Comparison of ENCODE assay signal across 9 mouse cellular contexts in the genomic region with DNA sequence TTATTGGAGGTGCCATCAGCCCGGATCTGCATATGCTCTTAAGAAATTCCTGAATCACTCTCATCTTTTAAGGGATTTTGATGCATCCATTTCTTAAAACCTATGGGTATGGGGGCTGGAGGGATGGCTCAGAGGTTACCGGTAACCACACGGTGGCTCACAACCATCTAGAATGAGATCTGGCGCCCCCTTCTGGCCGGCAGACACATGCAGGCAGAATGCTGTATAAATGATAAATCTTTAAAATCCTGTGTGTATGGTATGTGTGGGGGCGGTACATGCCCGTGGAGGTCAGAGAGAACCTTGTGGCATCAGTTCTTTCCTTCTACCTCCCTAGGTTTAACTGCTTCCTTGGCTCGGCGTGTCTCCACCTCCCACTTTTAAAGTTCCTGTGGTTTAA. TPM values are rescaled to one million over a fixed set of nuclear protein-coding genes. Genes with fewer than 3 reads are reported as not detected.
DNase-seq lines count a peak whose midpoint lies in the region; ATAC-seq and TF ChIP-seq lines count a peak whose summit lies in the region.
"Had no signal": no experiment of that assay in that cellular context is flagged by ENCODE, and none has a peak within 500 bp of the region (broad histone marks: within the 10 kb centered on the region; RNA-seq: fewer than 3 reads in every experiment).

No protein-coding gene starts in this region.

- TF ChIP-seq CTCF in Patski (IDR thresholded peaks at IDR 0.05), result peak; percentile 93
- peak; percentile 90 for TF ChIP-seq CTCF in liver, embryonic 14.5 days (IDR thresholded peaks at IDR 0.05; ENCODE audit: low read depth)

- intact Hi-C loops in heart, postnatal 36 days (cut with DNase I), result loop anchor here (5.0 kb wide), 1 partner anchor 82 kb away; no protein-coding TSS in a partner anchor

- no peak overlapping the region for H3K9ac ChIP-seq in liver, embryonic 14.5 days (replicated peaks)

- 11% methylated on average over 9 of the region's 9 CpGs for WGBS in liver, embryonic 14.5 days (ENCODE audit: insufficient replicate concordance)

- no peak overlapping the region for H3K27ac ChIP-seq in liver, embryonic 14.5 days

- peak; percentile 44 for ATAC-seq in Patski
- no peak for ATAC-seq in liver, embryonic 14.5 days (ENCODE audit: insufficient read depth)

- no peaks in the 10 kb centered on the region for H3K9me3 ChIP-seq in liver, embryonic 14.5 days (ENCODE audit: control insufficient read depth, low read length)
- H3K9me3 ChIP-seq: megakaryocyte, embryonic 14.5 days had no signal

- H3K4me1 ChIP-seq in liver, embryonic 14.5 days (replicated peaks; ENCODE audit: control insufficient read depth in 2 of 2, insufficient read depth in 2 of 2, low read length in 1 of 2), result 0 out of 4 replicates have a peak, but pooled peaks cover 0 to 3% of the 10 kb centered on the region in 2 experiments

- POLR2A ChIA-PET in Patski (lab: Charles Lee), result no interaction called here

- CTCF ChIA-PET in Patski (lab: Charles Lee), result no interaction called here

- in situ Hi-C loops in Patski (cut with MboI; ENCODE audit: low pct_unique_long_range_greater_than_20kb), result no loop called here

- peak; percentile 32 to 61 for DNase-seq in kidney, adult 8-10 months
- no peak for DNase-seq in kidney, adult 11 months
- no peak for DNase-seq in Patski (ENCODE audit: low read depth, low spot score)
- DNase-seq in cerebellum, postnatal 14 days, result peak; percentile 81 to 91
- peak; percentile 60 to 76 for DNase-seq in heart, postnatal 36 days
- peak in 2 of 3 experiments; percentile 33 to 40 for DNase-seq in liver, embryonic 14.5 days (ENCODE audit: low read depth in 3 of 3, low spot score in 3 of 3)
- DNase-seq in retina, postnatal 7 days (ENCODE audit: low read depth, low spot score), result peak; percentile 42
- peak; percentile 74 for DNase-seq in urinary bladder, postnatal 14 days (ENCODE audit: low spot score)

- H3K4me3 ChIP-seq in liver, embryonic 14.5 days (ENCODE audit: insufficient read depth in 1 of 2, low read depth in 2 of 2, low read length in 2 of 2), result no peak overlapping the region
- H3K4me3 ChIP-seq: megakaryocyte, embryonic 14.5 days had no signal

- no peaks in the 10 kb centered on the region for H3K27me3 ChIP-seq in Patski
- H3K27me3 ChIP-seq in liver, embryonic 14.5 days (ENCODE audit: control insufficient read depth, insufficient read depth, low read length), result no peaks in the 10 kb centered on the region; the same call in 1 of the 2 replicates

- TF ChIP-seq EP300 in liver, embryonic 14.5 days (IDR thresholded peaks at IDR 0.05; ENCODE audit: low read depth), result no peak

- no peaks in the 10 kb centered on the region for H3K36me3 ChIP-seq in liver, embryonic 14.5 days (replicated peaks; ENCODE audit: control insufficient read depth, insufficient read depth, low read depth)

- H3K4me2 ChIP-seq in liver, embryonic 14.5 days (ENCODE audit: low read depth), result no peak overlapping the region

RNA-seq across cellular contexts. Expression of gene Ccdc65, which starts 2.4 kb away (rescaled TPM):
- polyA plus RNA-seq in Patski (2021), result 7.6 TPM
- total RNA-seq in heart, postnatal 36 days (2021), result under 1 TPM; 0.33 to 0.42 TPM
- 0.01 TPM in 1 of 2 replicates, not detected in the other for polyA plus RNA-seq in liver, embryonic 14.5 days (2012; rRNA removed)
- not detected in 2 replicates for polyA plus RNA-seq in liver, embryonic 14.5 days (2014; fragmentation: Nextera tagmentation; extraction: Ambion mirVana)

RNA-seq across cellular contexts. Expression of gene Fkbp11, which starts 17.6 kb away (rescaled TPM):
- 0.41 TPM for polyA plus RNA-seq in Patski (2021)
- 1 to 10 TPM; 6.2 to 6.7 TPM for total RNA-seq in heart, postnatal 36 days (2021)
- 61.1 and 70.1 TPM in 2 replicates for polyA plus RNA-seq in liver, embryonic 14.5 days (2012; rRNA removed)
- polyA plus RNA-seq in liver, embryonic 14.5 days (2014; fragmentation: Nextera tagmentation; extraction: Ambion mirVana), result 119 and 123 TPM in 2 replicates

RNA-seq across cellular contexts. Expression of gene Rnd1, which starts 33.2 kb away (rescaled TPM):
- polyA plus RNA-seq in Patski (2021), result 14.8 TPM
- 1 to 10 TPM; 1.1 to 1.4 TPM for total RNA-seq in heart, postnatal 36 days (2021)
- polyA plus RNA-seq in liver, embryonic 14.5 days (2012; rRNA removed), result 0.25 and 0.67 TPM in 2 replicates
- 0.24 and 0.63 TPM in 2 replicates for polyA plus RNA-seq in liver, embryonic 14.5 days (2014; fragmentation: Nextera tagmentation; extraction: Ambion mirVana)

RNA-seq across cellular contexts. Expression of gene Ddx23, which starts 47.7 kb away (rescaled TPM):
- 109 TPM for polyA plus RNA-seq in Patski (2021)
- total RNA-seq in heart, postnatal 36 days (2021), result 10 to 100 TPM; 51.5 to 65.1 TPM
- 16.5 and 23.4 TPM in 2 replicates for polyA plus RNA-seq in liver, embryonic 14.5 days (2012; rRNA removed)
- polyA plus RNA-seq in liver, embryonic 14.5 days (2014; fragmentation: Nextera tagmentation; extraction: Ambion mirVana), result 11.0 and 11.7 TPM in 2 replicates

RNA-seq across cellular contexts. Expression of gene Arf3, which starts 52.6 kb away (rescaled TPM):
- 136 TPM for polyA plus RNA-seq in Patski (2021)
- 10 to 100 TPM; 20.8 to 20.9 TPM for total RNA-seq in heart, postnatal 36 days (2021)
- 16.4 and 18.1 TPM in 2 replicates for polyA plus RNA-seq in liver, embryonic 14.5 days (2012; rRNA removed)
- polyA plus RNA-seq in liver, embryonic 14.5 days (2014; fragmentation: Nextera tagmentation; extraction: Ambion mirVana), result 6.6 and 7.9 TPM in 2 replicates

Comparison
In these comparisons a context has a peak if more than half of its experiments do, and no peak if none do; other contexts are left out.
1. DNase-seq: peak in kidney, adult 8-10 months (2 of 2), cerebellum, postnatal 14 days (2 of 2), heart, postnatal 36 days (2 of 2), liver, embryonic 14.5 days (2 of 3), retina, postnatal 7 days (single experiment) and urinary bladder, postnatal 14 days (single experiment); none in kidney, adult 11 months (single experiment) and Patski (single experiment).
2. RNA of gene Fkbp11, which starts 17.6 kb away (polyA plus RNA-seq): 61.1 to 123 TPM in liver, embryonic 14.5 days; 0.41 TPM in Patski (single experiment); every median in the first group is over 10 times any median in the second.